Mouse (Mus musculus) telencephalon, adult 2 months (tissue): ENCODE data around the gene Dmd.

ENCODE experiments used
- DNase-seq: peaks from one replicate; pipeline ENCODE4 v3.0.0-alpha.2; 2011; ENCODE audit warnings: low read depth, low spot score

Gene Dmd

GRCm38 (mm10) chrX:85048141-85049110 is 2099.8 kb downstream of the Dmd start:
- no peak for DNase-seq

- DNase-seq: no peak
Observed at GRCm38 (mm10) chrX:85049593-85049992, 2100.9 kb downstream of the Dmd start.

GRCm38 (mm10) chrX:85073602-85074001 is 2124.9 kb downstream of the Dmd start:
- DNase-seq: no peak

GRCm38 (mm10) chrX:85076845-85077244 is 2128.2 kb downstream of the Dmd start:
- no peak for DNase-seq

DNA sequence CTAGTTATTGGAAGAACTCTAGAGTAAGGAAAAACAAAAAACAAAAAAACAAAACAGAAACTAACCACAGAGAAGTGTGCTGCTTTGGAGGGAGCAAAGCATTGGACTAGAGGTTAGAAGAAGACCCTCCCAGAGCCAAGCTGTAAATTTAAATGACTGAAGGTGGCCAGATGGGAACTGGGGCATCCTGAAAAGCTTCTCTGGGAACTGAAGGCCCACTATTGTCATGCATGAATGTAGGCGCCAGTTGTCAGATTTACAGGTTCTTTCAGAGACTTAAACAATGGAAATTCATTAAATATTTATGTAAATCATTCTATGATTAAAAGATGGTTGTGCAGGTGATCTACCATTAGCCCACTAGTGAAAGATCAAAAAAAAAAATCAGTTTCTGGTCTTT is 2128.9 kb downstream of the Dmd start:
- no peak for DNase-seq

DNA sequence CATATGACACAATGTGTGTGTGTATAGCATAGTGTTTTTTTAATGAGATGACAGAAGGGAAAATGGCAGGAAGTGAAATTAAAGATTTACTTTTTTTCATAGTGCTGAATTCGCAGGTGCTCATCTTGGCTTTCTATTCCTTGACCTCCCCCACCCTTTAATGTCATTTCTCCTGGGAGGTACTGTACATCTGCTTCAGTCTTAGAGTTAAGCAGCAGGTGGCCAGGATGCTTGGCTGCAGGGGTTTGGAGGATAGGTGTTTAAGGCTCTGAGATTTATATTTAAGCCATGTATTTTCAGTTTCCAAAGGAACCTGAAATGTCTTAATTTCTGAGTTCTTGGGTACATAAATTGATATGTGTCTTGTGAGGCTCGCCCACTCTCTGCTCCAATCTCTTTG is 2130.5 kb downstream of the Dmd start:
- no peak for DNase-seq

DNA sequence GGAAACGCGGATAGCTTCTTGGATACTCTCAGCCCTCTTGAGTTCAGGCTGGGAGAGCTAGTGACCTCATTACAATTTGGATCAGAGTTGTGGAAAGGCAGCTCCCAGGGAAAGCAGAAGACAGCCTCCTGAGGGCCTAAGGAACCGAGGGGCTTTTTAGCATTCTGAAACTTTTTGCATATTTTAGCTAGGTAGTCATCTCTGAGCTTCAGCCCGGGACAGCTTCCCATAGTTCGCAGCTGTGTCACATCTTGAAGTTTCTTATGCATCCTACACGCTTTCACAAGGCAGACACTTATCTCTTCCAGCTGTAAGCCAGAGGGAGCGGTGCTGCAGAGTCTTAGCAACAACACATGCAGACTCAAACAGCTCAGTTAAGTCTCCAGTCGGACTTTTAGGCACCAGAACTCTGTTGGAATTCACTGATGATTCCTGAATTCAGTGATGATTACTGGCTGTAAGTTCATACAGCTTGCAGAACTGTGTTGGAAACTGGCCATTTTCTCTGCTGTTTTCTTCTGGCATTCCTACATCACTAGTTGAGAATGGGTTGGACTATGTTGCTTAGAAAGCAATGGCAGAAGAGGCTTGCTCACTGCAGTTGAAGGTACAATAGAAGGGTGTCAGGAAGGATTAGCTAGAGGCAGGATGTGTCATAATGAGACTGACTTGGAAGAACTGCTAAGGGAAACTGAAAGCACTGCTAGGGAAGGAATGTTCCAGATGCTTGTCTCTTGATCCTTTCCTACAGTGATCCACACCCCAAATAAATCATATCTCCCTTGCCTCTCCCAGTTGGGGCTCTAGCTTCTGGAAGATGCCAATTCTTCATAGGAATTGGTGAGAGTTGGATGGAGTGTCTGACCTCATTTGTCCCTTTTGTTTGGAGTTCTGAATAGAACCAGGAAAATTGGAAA is 2135.8 kb downstream of the Dmd start:
- peak; percentile 28 for DNase-seq

DNA sequence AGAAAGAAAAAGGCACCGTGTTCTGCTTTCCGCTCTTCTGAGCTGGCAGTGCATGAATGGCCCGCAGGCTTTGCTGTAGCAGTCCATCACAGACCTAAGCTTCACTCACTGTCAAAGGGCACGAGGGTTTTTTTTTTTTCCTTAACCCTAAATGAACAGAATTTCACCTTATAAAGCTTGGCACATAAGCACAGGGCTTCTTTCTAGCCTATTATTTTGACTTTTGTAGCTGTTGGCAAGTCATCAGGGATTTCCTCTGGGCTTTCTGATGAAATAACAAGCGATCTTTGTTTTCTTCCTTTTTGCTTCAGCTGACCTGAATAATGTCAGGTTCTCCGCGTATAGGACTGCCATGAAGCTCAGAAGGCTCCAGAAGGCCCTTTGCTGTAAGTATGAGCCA is 2140.8 kb downstream of the Dmd start:
- DNase-seq: no peak

DNA sequence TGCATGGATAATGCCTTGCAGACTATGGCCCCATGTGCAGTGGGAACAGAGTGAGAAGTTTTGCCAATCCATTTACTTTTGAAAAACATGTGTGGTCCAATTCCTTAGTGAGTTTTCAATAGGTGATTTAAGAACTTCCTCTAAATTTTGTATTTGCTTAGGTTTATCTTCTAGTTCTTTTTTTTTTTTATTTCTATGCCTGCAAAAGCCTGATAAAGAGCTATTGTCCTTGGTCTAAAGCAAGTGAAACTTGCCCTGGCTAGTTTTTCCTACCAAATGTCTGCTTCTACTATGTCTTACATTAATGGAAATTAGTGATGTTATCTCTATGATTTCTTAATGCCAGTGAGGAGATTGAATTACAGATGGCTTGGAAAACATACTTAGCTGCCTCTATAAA is 2144.7 kb downstream of the Dmd start:
- DNase-seq: no peak

- no peak for DNase-seq
Observed at GRCm38 (mm10) chrX:85098691-85099090, 2150.0 kb downstream of the Dmd start.

- DNase-seq: no peak
Observed at GRCm38 (mm10) chrX:85112418-85112817, 2163.7 kb downstream of the Dmd start.

GRCm38 (mm10) chrX:85132706-85133105 is 2184.0 kb downstream of the Dmd start:
- no peak for DNase-seq

- no peak for DNase-seq
Observed at GRCm38 (mm10) chrX:85137293-85137692, 2188.6 kb downstream of the Dmd start.

- DNase-seq: no peak
Observed at GRCm38 (mm10) chrX:85171264-85171663, 2222.6 kb downstream of the Dmd start.

DNA sequence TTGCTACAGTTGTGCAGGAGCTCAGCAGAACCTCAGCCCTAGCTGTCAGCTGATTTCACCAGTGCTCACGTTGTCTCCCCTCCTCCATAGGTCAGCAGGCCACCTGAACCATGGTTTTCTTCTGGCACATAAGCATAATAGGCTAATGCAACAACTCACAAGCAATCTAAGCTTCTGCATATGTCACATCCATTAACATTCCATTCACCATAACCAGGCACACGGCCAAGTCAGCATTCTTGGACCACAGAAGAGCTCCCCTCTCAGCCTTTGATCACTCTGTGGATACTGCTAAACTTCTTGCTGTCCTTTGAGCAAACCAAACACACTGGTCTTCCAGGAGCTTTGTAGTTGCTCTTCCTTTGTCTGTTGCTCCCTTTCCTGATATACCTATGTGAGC is 2238.9 kb downstream of the Dmd start:
- no peak for DNase-seq

DNA sequence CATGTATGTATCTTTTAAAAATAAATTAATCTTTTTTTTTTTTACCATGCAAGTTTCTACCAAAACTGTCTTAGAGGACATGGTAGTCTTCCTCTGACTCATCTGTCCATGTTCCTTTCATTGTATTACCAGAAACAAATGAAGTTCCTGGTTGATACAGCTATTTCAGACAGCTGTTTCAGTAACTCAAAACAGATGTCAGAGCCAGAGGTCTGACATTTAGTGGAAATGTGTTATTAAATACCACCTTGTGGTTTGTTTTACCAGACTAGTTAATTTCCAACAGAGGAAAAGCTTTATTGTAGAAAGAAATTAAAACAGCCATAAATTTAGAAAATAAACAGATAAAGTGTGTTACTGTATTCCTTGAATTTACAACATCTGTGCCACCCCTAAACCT is 2245.2 kb downstream of the Dmd start:
- no peak for DNase-seq

DNA sequence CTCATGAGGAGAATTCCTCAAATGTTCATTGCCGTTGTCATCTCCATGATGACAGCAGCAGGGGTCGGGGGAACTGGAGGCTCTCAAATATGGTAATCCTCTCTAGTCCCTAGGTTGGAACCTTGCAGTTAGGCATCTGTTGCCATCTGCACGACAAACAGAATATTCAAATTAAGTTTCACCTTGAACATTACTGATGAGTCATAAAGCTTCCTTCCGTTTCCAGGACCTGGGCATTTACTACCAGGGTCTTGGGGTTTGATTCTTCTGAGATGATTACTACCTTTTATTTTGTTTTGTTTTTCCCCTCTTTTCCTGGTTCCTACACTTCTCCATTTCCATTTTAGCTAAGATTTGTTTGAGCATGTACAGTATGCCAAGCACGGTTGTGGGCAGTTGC is 2249.0 kb downstream of the Dmd start:
- DNase-seq: no peak

- DNase-seq: peak; percentile 8
Observed at GRCm38 (mm10) chrX:85199398-85199797, 2250.7 kb downstream of the Dmd start.

- DNase-seq: no peak
Observed at GRCm38 (mm10) chrX:85207001-85207400, 2258.3 kb downstream of the Dmd start.

DNA sequence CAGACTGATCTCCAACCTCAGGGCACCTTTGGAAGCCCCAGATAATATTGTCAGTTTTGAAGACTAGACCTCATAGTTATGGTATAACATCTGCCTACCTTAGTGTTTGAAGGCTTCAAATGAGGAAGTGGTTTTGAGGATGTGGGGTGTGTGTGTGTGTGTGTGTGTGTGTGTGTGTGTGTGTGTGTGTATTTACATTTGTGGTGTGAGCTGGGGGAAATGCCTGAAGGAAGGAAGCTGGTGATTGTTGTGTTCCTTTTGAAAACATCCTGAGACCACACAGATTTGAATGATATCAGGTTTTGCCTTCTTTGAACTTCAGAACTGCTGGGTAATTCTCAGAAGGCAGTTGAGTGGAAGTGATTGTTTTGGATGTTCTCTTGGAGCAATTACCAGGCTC is 2278.2 kb downstream of the Dmd start:
- no peak for DNase-seq

- no peak for DNase-seq
Observed at GRCm38 (mm10) chrX:85249379-85249778, 2300.7 kb downstream of the Dmd start, which contains the start of gene Fthl17a. Fthl17a (plus strand) TSS chrX:85249679.
